Mouse (Mus musculus) CH12.LX (cell line): ENCODE results near the gene Abcf2. TPM values are rescaled to one million over a fixed set of nuclear protein-coding genes. Genes with fewer than 3 reads are reported as not detected.

ENCODE experiments used
- DNase-seq: peaks from one replicate; pipeline ENCODE4 v3.0.0-alpha.2; 2013; ENCODE audit errors: extremely low read depth
- H3K27ac ChIP-seq: 2 replicates; pipeline ENCODE4 v1.5.1; 2012; ENCODE audit warnings: low read depth, mild to moderate bottlenecking, control low read depth, moderate library complexity; ENCODE audit not compliant: insufficient read depth
- H3K27me3 ChIP-seq: replicated peaks from 2 replicates; pipeline ENCODE3; 2012; ENCODE audit warnings: inconsistent platforms
- H3K36me3 ChIP-seq, 2 experiments: replicated peaks in 1 of 2; 2 replicates each; pipeline versions ENCODE3 to v1.6.1; 2012; ENCODE audit warnings: inconsistent platforms in 1 of 2, low read length in 1 of 2, mild to moderate bottlenecking in 1 of 2, mixed read lengths in 1 of 2, moderate library complexity in 1 of 2; ENCODE audit not compliant: control insufficient read depth in 1 of 2, insufficient read depth in 1 of 2
- H3K4me1 ChIP-seq, 2 experiments: 2 replicates each; pipeline ENCODE4 v1.6.1; 2012; ENCODE audit warnings: inconsistent platforms in 1 of 2, moderate library complexity in 1 of 2; ENCODE audit not compliant: insufficient read depth in 2 of 2, control insufficient read depth in 1 of 2
- H3K4me2 ChIP-seq: 2 replicates; pipeline ENCODE4 v1.6.1; 2012; ENCODE audit warnings: low read depth, mild to moderate bottlenecking, control low read depth; ENCODE audit not compliant: poor library complexity, insufficient read depth, severe bottlenecking
- H3K4me3 ChIP-seq, 3 experiments: fragments of 150-350 bp in 1 of 3; sonication (generic) in 1 of 3; replicated peaks in 1 of 3; 2 replicates each; pipeline versions ENCODE3 to v1.5.1; 2011 to 2012; ENCODE audit warnings: low read depth in 2 of 3, low read length in 2 of 3, mild to moderate bottlenecking in 2 of 3, moderate library complexity in 2 of 3, control low read depth in 1 of 3, improper control_type of control experiment in 1 of 3, inconsistent platforms in 1 of 3, mixed read lengths in 1 of 3; ENCODE audit not compliant: poor library complexity in 1 of 3
- H3K79me2 ChIP-seq: replicated peaks from 2 replicates; pipeline ENCODE4 v1.6.1; 2012; ENCODE audit warnings: mild to moderate bottlenecking, moderate library complexity; ENCODE audit not compliant: control insufficient read depth, poor library complexity, insufficient read depth, severe bottlenecking; ENCODE audit errors: extremely low read depth
- H3K9ac ChIP-seq: 2 replicates; pipeline ENCODE4 v1.6.1; 2012; ENCODE audit warnings: low read depth, mild to moderate bottlenecking, control low read depth, moderate library complexity; ENCODE audit not compliant: insufficient read depth
- H3K9me3 ChIP-seq: replicated peaks from 2 replicates; pipeline ENCODE3; 2012; ENCODE audit warnings: low read length, inconsistent platforms, mixed read lengths
- BHLHE40 ChIP-seq: IDR thresholded peaks from 2 replicates; pipeline ENCODE4 v1.6.1; 2011; ENCODE audit warnings: mild to moderate bottlenecking, low read depth, low read length, improper control_type of control experiment
- CHD1 ChIP-seq: IDR thresholded peaks from 2 replicates; pipeline ENCODE4 v1.6.1; 2012; ENCODE audit warnings: low read depth, low read length, improper control_type of control experiment, inconsistent platforms
- CHD2 ChIP-seq: IDR thresholded peaks from 2 replicates; pipeline ENCODE4 v1.6.1; 2011; ENCODE audit warnings: low read length, improper control_type of control experiment
- CTCF ChIP-seq, 2 experiments: IDR thresholded peaks in 1 of 2; conservative IDR thresholded peaks in 1 of 2; 2 replicates each; pipeline ENCODE4 v1.5.1; 2011 to 2012; ENCODE audit warnings: low read depth in 2 of 2, low read length in 2 of 2, improper control_type of control experiment in 1 of 2, inconsistent platforms in 1 of 2, mild to moderate bottlenecking in 1 of 2, moderate library complexity in 1 of 2
- EP300 ChIP-seq: IDR thresholded peaks from 2 replicates; pipeline ENCODE4 v1.6.1; 2011; ENCODE audit warnings: low read length, improper control_type of control experiment
- ETS1 ChIP-seq: conservative IDR thresholded peaks from 2 replicates; pipeline ENCODE4 v1.6.1; 2012; ENCODE audit warnings: low read depth, mild to moderate bottlenecking, inconsistent platforms, low read length, improper control_type of control experiment, moderate library complexity
- HCFC1 ChIP-seq: IDR thresholded peaks from 2 replicates; pipeline ENCODE4 v1.6.1; 2012; ENCODE audit warnings: low read depth, mild to moderate bottlenecking, inconsistent platforms, low read length, improper control_type of control experiment
- IRF4 ChIP-seq: IDR thresholded peaks from 2 replicates; pipeline ENCODE4 v1.6.1; 2014; ENCODE audit warnings: low read depth, mild to moderate bottlenecking, inconsistent platforms, low read length, improper control_type of control experiment
- MAFK ChIP-seq: IDR thresholded peaks from 2 replicates; pipeline ENCODE4 v1.6.1; 2011; ENCODE audit warnings: low read length, improper control_type of control experiment; ENCODE audit not compliant: insufficient replicate concordance
- MAZ ChIP-seq: IDR thresholded peaks from 2 replicates; pipeline ENCODE4 v1.6.1; 2012; ENCODE audit warnings: low read depth, mild to moderate bottlenecking, inconsistent platforms, low read length, improper control_type of control experiment, moderate library complexity
- MEF2A ChIP-seq: IDR thresholded peaks from 2 replicates; pipeline ENCODE4 v1.6.1; 2014; ENCODE audit warnings: low read depth, mild to moderate bottlenecking, inconsistent platforms, low read length, improper control_type of control experiment, borderline replicate concordance
- MXI1 ChIP-seq: IDR thresholded peaks from 2 replicates; pipeline ENCODE4 v1.6.1; 2011; ENCODE audit warnings: mild to moderate bottlenecking, low read depth, low read length, improper control_type of control experiment
- NRF1 ChIP-seq: IDR thresholded peaks from 2 replicates; pipeline ENCODE4 v1.6.1; 2014; ENCODE audit warnings: low read depth, mild to moderate bottlenecking, inconsistent platforms, low read length, improper control_type of control experiment, moderate library complexity
- POLR2AphosphoS2 ChIP-seq: IDR thresholded peaks from 2 replicates; pipeline ENCODE4 v1.6.1; 2011; ENCODE audit warnings: low read depth, low read length, improper control_type of control experiment
- RAD21 ChIP-seq: IDR thresholded peaks from 2 replicates; pipeline ENCODE4 v1.6.1; 2011; ENCODE audit warnings: low read depth, mild to moderate bottlenecking, low read length, improper control_type of control experiment, moderate library complexity
- SMC3 ChIP-seq: IDR thresholded peaks from 2 replicates; pipeline ENCODE4 v1.6.1; 2011; ENCODE audit warnings: low read depth, low read length, improper control_type of control experiment
- TBP ChIP-seq: conservative IDR thresholded peaks from 2 replicates; pipeline ENCODE4 v1.6.1; 2011; ENCODE audit warnings: low read depth, low read length, improper control_type of control experiment
- USF1 ChIP-seq: IDR thresholded peaks from 2 replicates; pipeline ENCODE4 v1.6.1; 2014; ENCODE audit warnings: low read depth, mild to moderate bottlenecking, inconsistent platforms, low read length, improper control_type of control experiment
- USF2 ChIP-seq: conservative IDR thresholded peaks from 2 replicates; pipeline ENCODE4 v1.6.1; 2011; ENCODE audit warnings: low read depth, low read length, improper control_type of control experiment
- ZKSCAN1 ChIP-seq: IDR thresholded peaks from 2 replicates; pipeline ENCODE4 v1.6.1; 2012; ENCODE audit warnings: low read depth, inconsistent platforms, low read length, improper control_type of control experiment, borderline replicate concordance
- ZMIZ1 ChIP-seq: IDR thresholded peaks from 2 replicates; pipeline ENCODE4 v1.6.1; 2012; ENCODE audit warnings: low read depth, mild to moderate bottlenecking, inconsistent platforms, low read length, improper control_type of control experiment
- ZNF384 ChIP-seq: IDR thresholded peaks from 2 replicates; pipeline ENCODE4 v1.6.1; 2012; ENCODE audit warnings: low read depth, low read length, improper control_type of control experiment, inconsistent platforms
- dilution Hi-C: fragments of 300-500 bp; cut with MboI; formaldehyde crosslinking; loops from 2 replicates; pipeline ENCODE4 v1.14.3; 2020; ENCODE audit warnings: low sequenced_read_pairs; ENCODE audit not compliant: extremely low pct_unique_long_range_greater_than_20kb, extremely low pct_ligation_motif_present
- in situ Hi-C: fragments of 300-500 bp; cut with MboI; formaldehyde crosslinking; loops from 3 replicates; pipeline ENCODE4 v1.14.3; 2019; ENCODE audit warnings: low sequenced_read_pairs, low pct_ligation_motif_present, low pct_unique_long_range_greater_than_20kb, mixed read lengths
- polyA plus RNA-seq: library from polyadenylated mRNA; unstranded; fragments of >175 nt; gene quantifications from 2 replicates; pipeline ENCODE4 v1.2.1, GENCODE M21; 2012; ENCODE audit warnings: low read depth; ENCODE audit not compliant: insufficient read length
- total RNA-seq, 2 experiments: library from RNA; depleted of rRNA; stranded (reverse); fragments of 300-350 nt in 1 of 2; fragments of >200 nt in 1 of 2; gene quantifications; 2 replicates each; pipeline ENCODE4 v1.2.3; 2012 to 2014

The Abcf2 gene
- total and polyA plus RNA-seq, 3 experiments = 118 to 162 (median 162) TPM

GRCm38 (mm10) chr5:24539571-24540296 lies 37.5 kb downstream of the Abcf2 start:
- Histone ChIP-seq H3K4me3 (no peak overlapping the region), H3K36me3 (no peaks in the 10 kb centered on the region), H3K27me3 (peaks cover 48% of the 10 kb centered on the region), H3K27ac (no peak overlapping the region), H3K4me2 (no peak overlapping the region), H3K79me2 (no peaks in the 10 kb centered on the region), H3K9me3 (no peaks in the 10 kb centered on the region), H3K9ac (no peak overlapping the region), H3K4me1 (peaks cover 7 to 9% of the 10 kb centered on the region in 2 experiments)
- no peak for DNase-seq
- dilution Hi-C loops (no loop called here), in situ Hi-C loops (loop anchor here (10.0 kb wide), 1 partner anchor 115 kb away; no protein-coding TSS in a partner anchor)
- no peak for TF ChIP-seq MAFK
- TF ChIP-seq MEF2A = no peak
- no peak for TF ChIP-seq EP300
- no peak for TF ChIP-seq RAD21
- no peak for TF ChIP-seq POLR2AphosphoS2
- TF ChIP-seq CTCF (conservative IDR thresholded peaks at IDR 0.05 in 1 of 2, IDR thresholded peaks at IDR 0.05 in 1 of 2; ENCODE audit: low read depth in 2 of 2, low read length in 2 of 2) = no peak
- no peak for TF ChIP-seq ETS1
- TF ChIP-seq SMC3 = no peak
- no peak for TF ChIP-seq USF1
- TF ChIP-seq IRF4 = no peak

DNA sequence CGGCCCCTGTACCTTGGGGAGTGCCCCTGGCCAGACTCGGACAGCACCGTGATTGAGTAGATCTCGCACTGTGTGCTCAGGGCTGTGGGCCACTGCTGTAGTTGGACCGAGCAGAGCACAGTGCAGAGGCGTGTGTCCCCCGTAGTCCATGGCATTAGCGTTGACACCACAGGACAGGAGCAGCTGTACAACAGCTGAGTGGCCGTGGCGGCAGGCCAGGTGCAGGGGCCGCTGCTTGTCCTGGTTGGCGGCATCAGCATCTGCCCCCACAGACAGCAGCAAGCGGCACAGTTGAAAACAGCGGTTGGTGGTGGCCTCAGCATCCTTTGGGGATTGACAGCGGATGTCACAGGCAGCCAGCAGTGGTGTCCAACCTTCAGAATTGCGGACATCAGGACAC lies 39.6 kb downstream of the Abcf2 start:
- peak overlapping the region in 1 of 3 experiments; percentile 21 for H3K4me3 ChIP-seq

More for the DNA sequence above, 39.6 kb downstream of the Abcf2 start:
- H3K79me2 ChIP-seq = no peaks in the 10 kb centered on the region
- peaks cover 54% of the 10 kb centered on the region for H3K27me3 ChIP-seq
- dilution Hi-C loops = no loop called here
- H3K36me3 ChIP-seq = no peaks in the 10 kb centered on the region
- no peak for DNase-seq
- H3K9ac ChIP-seq = no peak overlapping the region
- peaks cover 7 to 9% of the 10 kb centered on the region in 2 experiments for H3K4me1 ChIP-seq
- no peak for TF ChIP-seq ZKSCAN1
- TF ChIP-seq IRF4 = no peak
- no peak for TF ChIP-seq NRF1
- TF ChIP-seq HCFC1 = no peak
- no peak for TF ChIP-seq BHLHE40
- no peak for TF ChIP-seq EP300
- TF ChIP-seq POLR2AphosphoS2 = no peak
- TF ChIP-seq CHD2 = no peak
- no peak for TF ChIP-seq MXI1
- no peak for TF ChIP-seq CHD1
- TF ChIP-seq MAZ = no peak
- TF ChIP-seq MAFK = no peak
- TF ChIP-seq TBP = no peak
- no peak for TF ChIP-seq ZMIZ1
- no peak for TF ChIP-seq MEF2A
- no peak for TF ChIP-seq ZNF384
- no peak for TF ChIP-seq USF2
- in situ Hi-C loops = loop anchor here (10.0 kb wide), 1 partner anchor 117 kb away; no protein-coding TSS in a partner anchor
- H3K27ac ChIP-seq = no peak overlapping the region
- no peak overlapping the region for H3K4me2 ChIP-seq
- H3K9me3 ChIP-seq = no peaks in the 10 kb centered on the region
